Mouse (Mus musculus) E14TG2a.4 (cell line): ENCODE results near the gene Itfg2.

ENCODE experiments used
- CTCF ChIP-seq: conservative IDR thresholded peaks from 2 replicates; pipeline ENCODE4 v1.5.1; 2014; ENCODE audit warnings: low read length
- POU5F1 ChIP-seq: IDR thresholded peaks from 2 replicates; pipeline ENCODE4 v1.6.1; 2014; ENCODE audit warnings: low read length, borderline replicate concordance

- TF ChIP-seq CTCF (no peak), POU5F1 (no peak)
Measured at GRCm38 (mm10) chr6:128397574-128398261, 27.0 kb downstream of the Itfg2 start.
